ENCODE assay signal across 7 mouse cellular contexts in genomic region chr15:80710608-80711363, GRCm38 (mm10). TPM values are rescaled to one million over a fixed set of nuclear protein-coding genes. Genes with fewer than 3 reads are reported as not detected.
DNase-seq lines count a peak whose midpoint lies in the region; ATAC-seq lines count a peak whose summit lies in the region.

Gene Tnrc6b (plus strand): TSS chr15:80711313.

- peak within 1 kb of the TSS; percentile 78 for H3K4me2 ChIP-seq in embryonic facial prominence, embryonic 12.5 days (replicated peaks)
- H3K4me2 ChIP-seq in limb, embryonic 11.5 days (ENCODE audit: low read depth, severe bottlenecking), result peak within 1 kb of the TSS; percentile 78
- H3K4me2 ChIP-seq in midbrain, embryonic 14.5 days (ENCODE audit: low read length), result peak within 1 kb of the TSS; percentile 77

- peaks cover 23% of the 10 kb centered on the region for H3K4me1 ChIP-seq in embryonic facial prominence, embryonic 12.5 days
- H3K4me1 ChIP-seq in limb, embryonic 11.5 days (ENCODE audit: control insufficient read depth, insufficient read depth, low read length), result 0 out of 2 replicates have a peak, but pooled peaks cover 2% of the 10 kb centered on the region
- peaks cover 8% of the 10 kb centered on the region; the same call in 1 of the 2 replicates for H3K4me1 ChIP-seq in midbrain, embryonic 14.5 days (ENCODE audit: control insufficient read depth, insufficient read depth, low read length)

- peak within 1 kb of the TSS; percentile 92 for H3K27ac ChIP-seq in embryonic facial prominence, embryonic 12.5 days
- H3K27ac ChIP-seq in limb, embryonic 11.5 days (replicated peaks; ENCODE audit: low read depth, low read length), result peak within 1 kb of the TSS; percentile 53
- H3K27ac ChIP-seq in midbrain, embryonic 14.5 days (replicated peaks; ENCODE audit: low read depth, low read length), result peak within 1 kb of the TSS; percentile 91

- no peaks in the 10 kb centered on the region for H3K27me3 ChIP-seq in embryonic facial prominence, embryonic 12.5 days
- no peaks in the 10 kb centered on the region for H3K27me3 ChIP-seq in limb, embryonic 11.5 days (ENCODE audit: control insufficient read depth, insufficient read depth, low read length)
- no peaks in the 10 kb centered on the region for H3K27me3 ChIP-seq in midbrain, embryonic 14.5 days (ENCODE audit: control insufficient read depth, insufficient read depth, low read length)

- DNase-seq in adrenal gland, postnatal 25 days, result peak; percentile 98
- peak; percentile 100 for DNase-seq in heart, adult 11 months
- peak; percentile 98 for DNase-seq in kidney, adult 18-20 months
- DNase-seq in limb, embryonic 11.5 days (ENCODE audit: low spot score), result peak; percentile 97
- DNase-seq in midbrain, embryonic 14.5 days, result peak; percentile 98
- peak; percentile 96 to 97 for DNase-seq in spleen, adult 18-20 months

- no peaks in the 10 kb centered on the region for H3K36me3 ChIP-seq in embryonic facial prominence, embryonic 12.5 days
- H3K36me3 ChIP-seq in limb, embryonic 11.5 days (ENCODE audit: control insufficient read depth, insufficient read depth, low read length), result no peaks in the 10 kb centered on the region
- H3K36me3 ChIP-seq in midbrain, embryonic 14.5 days (ENCODE audit: control insufficient read depth, insufficient read depth, low read length), result no peaks in the 10 kb centered on the region

- H3K4me3 ChIP-seq in embryonic facial prominence, embryonic 12.5 days, result peak within 1 kb of the TSS; percentile 91
- peak within 1 kb of the TSS; percentile 90 for H3K4me3 ChIP-seq in limb, embryonic 11.5 days (ENCODE audit: low read depth, low read length)
- H3K4me3 ChIP-seq in midbrain, embryonic 14.5 days (replicated peaks; ENCODE audit: low read depth, low read length), result peak within 1 kb of the TSS; percentile 96

- H3K9ac ChIP-seq in embryonic facial prominence, embryonic 12.5 days, result peak within 1 kb of the TSS; percentile 86
- H3K9ac ChIP-seq in limb, embryonic 11.5 days (ENCODE audit: low read length), result peak within 1 kb of the TSS; percentile 76
- H3K9ac ChIP-seq in midbrain, embryonic 14.5 days (replicated peaks; ENCODE audit: low read length), result peak within 1 kb of the TSS; percentile 84

- peak; percentile 98 for ATAC-seq in embryonic facial prominence, embryonic 12.5 days (ENCODE audit: insufficient number of reproducible peaks, insufficient read depth, low FRiP score, low TSS enrichment)
- ATAC-seq in limb, embryonic 11.5 days (ENCODE audit: insufficient number of reproducible peaks, low FRiP score, low TSS enrichment, low read depth), result peak; percentile 97
- ATAC-seq in midbrain, embryonic 14.5 days (ENCODE audit: low FRiP score, low TSS enrichment), result peak; percentile 96

- no peaks in the 10 kb centered on the region for H3K9me3 ChIP-seq in embryonic facial prominence, embryonic 12.5 days
- H3K9me3 ChIP-seq in limb, embryonic 11.5 days (ENCODE audit: control insufficient read depth, low read length), result no peaks in the 10 kb centered on the region
- no peaks in the 10 kb centered on the region for H3K9me3 ChIP-seq in midbrain, embryonic 14.5 days (ENCODE audit: control insufficient read depth, low read length)

- under 1% methylated on average over 39 of the region's 39 CpGs for WGBS in embryonic facial prominence, embryonic 12.5 days
- under 1% methylated on average over 39 of the region's 39 CpGs for WGBS in limb, embryonic 11.5 days
- under 1% methylated on average over 39 of the region's 39 CpGs for WGBS in midbrain, embryonic 14.5 days

RNA-seq across cellular contexts. Expression of gene Tnrc6b, which starts in this region (rescaled TPM):
- 75.0 and 83.4 TPM in 2 replicates for total RNA-seq in adrenal gland, postnatal 25 days (2021)
- 37.7 and 40.8 TPM in 2 replicates for polyA plus RNA-seq in embryonic facial prominence, embryonic 12.5 days (2016; fragmentation: Nextera tagmentation; extraction: Ambion mirVana)
- polyA plus RNA-seq in limb, embryonic 11.5 days (2014; fragmentation: Nextera tagmentation; extraction: Ambion mirVana), result 15.4 and 20.1 TPM in 2 replicates
- 23.4 and 27.3 TPM in 2 replicates for polyA plus RNA-seq in midbrain, embryonic 14.5 days (2014; fragmentation: Nextera tagmentation; extraction: Ambion mirVana)

Comparison
In these comparisons a context has a peak if more than half of its experiments do, and no peak if none do; other contexts are left out.
1. Peak in every context shown above with its lines: DNase-seq, ATAC-seq, H3K4me3 ChIP-seq and H3K27ac ChIP-seq.